Mouse (Mus musculus) heart, adult 2 months (tissue): ENCODE measurements around the gene Morn4. TPM values are rescaled to one million over a fixed set of nuclear protein-coding genes. Genes with fewer than 3 reads are reported as not detected.

Experiments used
- DNase-seq, 2 experiments: peaks; one replicate each; pipeline ENCODE4 v3.0.0; 2021
- H3K27ac ChIP-seq: fragments of 200-600 bp; 2 replicates; pipeline ENCODE4 v1.8.1; 2022
- H3K27me3 ChIP-seq: fragments of 200-500 bp; 2 replicates; pipeline ENCODE4 v1.6.1; 2012; ENCODE audit warnings: mild to moderate bottlenecking, low read length, inconsistent platforms, mixed read lengths; ENCODE audit not compliant: control insufficient read depth, insufficient read depth
- H3K36me3 ChIP-seq: fragments of 200-500 bp; 2 replicates; pipeline ENCODE4 v1.6.1; 2012; ENCODE audit warnings: low read length, inconsistent platforms; ENCODE audit not compliant: control insufficient read depth, insufficient read depth
- H3K4me1 ChIP-seq: fragments of 200-500 bp; 2 replicates; pipeline ENCODE4 v1.6.1; 2011; ENCODE audit warnings: low read length; ENCODE audit not compliant: control insufficient read depth, insufficient read depth
- H3K4me3 ChIP-seq: fragments of 200-600 bp; 2 replicates; pipeline ENCODE4 v1.8.1; 2022
- H3K79me2 ChIP-seq: fragments of 200-500 bp; replicated peaks from 2 replicates; pipeline ENCODE4 v1.6.1; 2012; ENCODE audit warnings: mild to moderate bottlenecking, inconsistent platforms, low read length, moderate library complexity, mixed read lengths; ENCODE audit not compliant: control insufficient read depth, insufficient read depth
- H3K9ac ChIP-seq: fragments of 200-500 bp; 2 replicates; pipeline ENCODE4 v1.6.1; 2012; ENCODE audit warnings: low read depth, mild to moderate bottlenecking, control low read depth, inconsistent platforms, low read length, mixed read lengths
- CTCF ChIP-seq: fragments of 200-600 bp; IDR thresholded peaks from 2 replicates; pipeline ENCODE4 v1.8.1; 2022; ENCODE audit warnings: antibody characterized with exemption, mild to moderate bottlenecking, moderate library complexity
- EP300 ChIP-seq: fragments of 200-500 bp; IDR thresholded peaks from 2 replicates; pipeline ENCODE4 v1.6.1; 2011; ENCODE audit warnings: low read depth, low read length, control low read depth; ENCODE audit not compliant: insufficient read depth
- POLR2A ChIP-seq: fragments of 200-500 bp; IDR thresholded peaks from 2 replicates; pipeline ENCODE4 v1.6.1; 2011; ENCODE audit warnings: mild to moderate bottlenecking, low read depth, low read length, control low read depth; ENCODE audit not compliant: insufficient read depth
- WGBS: fragments of 180-500 bp; shearing (Covaris S2); methylation state at CpG from one replicate; pipeline ENCODE4 v1.1.7; 2018; 5-methylcytosine and 5-hydroxymethylcytosine counted together
- intact Hi-C: fragments of 180-260 bp; cut with DNase I; formaldehyde crosslinking; loops from one replicate; pipeline ENCODE4 v1.15.1; 2025
- polyA plus RNA-seq: library from polyadenylated mRNA; depleted of rRNA; stranded (reverse); fragments of >200 nt; gene quantifications from 2 replicates; pipeline ENCODE4 v1.2.3, GENCODE M21; 2012
- total RNA-seq, 2 experiments: library from RNA; stranded (reverse); gene quantifications; 2 replicates each; pipeline ENCODE4 v1.2.3; 2021

The Morn4 gene
- total and polyA plus RNA-seq, 3 experiments = 2.3 to 5.0 (median 2.5) TPM

DNA sequence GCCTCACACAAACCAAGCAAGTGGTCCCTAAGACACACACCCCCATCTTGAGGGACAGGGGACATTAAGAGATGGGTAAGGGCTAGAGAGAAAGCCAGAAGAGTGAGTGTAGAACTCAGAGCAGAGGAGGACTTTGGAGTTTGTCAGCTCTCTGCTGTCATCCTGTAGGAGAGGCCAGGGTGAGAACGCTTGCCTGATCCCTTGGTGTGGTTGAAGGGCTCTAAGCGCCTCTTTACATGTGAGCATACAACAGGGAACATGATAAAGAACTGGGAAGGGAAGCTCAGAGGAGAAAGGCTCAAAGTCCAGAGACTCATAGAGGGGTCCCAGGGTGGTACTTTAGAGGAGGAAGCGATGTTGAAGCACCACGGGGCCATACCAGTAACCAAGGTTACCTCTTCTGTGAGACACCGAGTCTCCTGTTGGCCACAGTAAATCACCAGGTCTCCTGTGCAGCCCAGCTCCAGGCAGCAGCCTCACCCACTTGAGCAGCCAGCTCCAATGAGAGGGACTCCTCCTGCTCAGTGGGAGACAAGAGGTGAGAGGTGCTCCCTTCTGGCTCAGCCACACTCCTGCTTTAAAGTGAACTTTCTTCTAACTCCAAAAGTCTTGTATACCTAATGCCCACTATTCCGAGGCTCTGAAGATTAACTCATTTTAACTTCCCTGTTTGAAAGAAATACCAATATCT is 29.3 kb downstream of the Morn4 start:
- intact Hi-C loops = no loop called here
- Histone ChIP-seq H3K36me3 (no peaks in the 10 kb centered on the region), H3K9ac (no peak overlapping the region), H3K4me3 (no peak overlapping the region), H3K27me3 (no peaks in the 10 kb centered on the region), H3K4me1 (no peaks in the 10 kb centered on the region), H3K27ac (no peak overlapping the region; the same call in 1 of the 2 replicates), H3K79me2 (no peaks in the 10 kb centered on the region)
- WGBS = 77% methylated on average over 6 of the region's 6 CpGs
- TF ChIP-seq POLR2A = no peak
- no peak for TF ChIP-seq CTCF
- TF ChIP-seq EP300 = no peak
- DNase-seq = no peak

DNA sequence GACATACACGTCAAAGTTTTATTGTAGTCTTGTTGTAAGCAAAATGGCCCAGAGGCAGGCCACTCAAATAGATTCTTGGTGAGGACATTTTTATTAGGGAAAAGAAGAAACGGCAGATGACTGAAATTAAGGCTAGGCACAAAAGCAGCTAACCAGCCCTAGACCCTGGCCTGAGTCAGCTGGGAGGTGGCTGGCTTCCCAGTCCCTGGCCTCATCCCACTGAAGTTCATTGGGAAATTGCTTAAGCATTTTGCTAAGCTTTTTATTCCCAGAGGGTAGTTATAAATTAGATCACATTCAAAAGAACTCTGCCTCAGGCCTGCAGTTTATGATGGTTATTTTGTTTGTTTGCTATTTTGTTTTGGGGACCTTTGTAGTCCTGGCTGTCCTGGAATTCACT is 30.3 kb downstream of the Morn4 start:
- H3K4me1 ChIP-seq = no peaks in the 10 kb centered on the region
- 80% methylated on average over 2 of the region's 2 CpGs for WGBS
- TF ChIP-seq CTCF (no peak), EP300 (no peak), POLR2A (no peak)
- DNase-seq = peak; percentile 75
- intact Hi-C loops = no loop called here
- no peak overlapping the region for H3K4me3 ChIP-seq
- peak overlapping the region; percentile 12; the same call in 1 of the 2 replicates for H3K27ac ChIP-seq
- no peaks in the 10 kb centered on the region for H3K27me3 ChIP-seq
- H3K9ac ChIP-seq = no peak overlapping the region
- H3K36me3 ChIP-seq = no peaks in the 10 kb centered on the region
- H3K79me2 ChIP-seq = no peaks in the 10 kb centered on the region

DNA sequence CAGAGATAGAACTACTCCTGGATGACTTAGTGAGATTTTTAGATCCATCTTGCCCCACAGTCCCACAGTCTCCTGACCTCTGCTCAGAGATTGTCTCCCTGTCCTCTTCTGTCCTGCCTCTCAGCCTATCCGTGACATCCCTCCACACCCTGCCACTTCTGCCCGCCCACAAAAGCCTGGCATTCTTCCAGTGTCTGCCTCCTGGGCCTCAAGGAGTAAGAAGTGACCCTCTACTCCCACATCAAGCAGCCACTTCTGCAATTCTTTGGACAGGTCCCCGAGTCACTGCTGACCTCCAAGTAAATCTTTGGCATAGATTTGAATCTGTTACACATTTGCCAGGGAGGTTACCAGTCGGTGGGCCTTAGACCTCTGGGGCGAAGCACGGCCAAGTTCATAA is 31.9 kb downstream of the Morn4 start:
- TF ChIP-seq POLR2A = no peak
- TF ChIP-seq EP300 = no peak
- no peak for TF ChIP-seq CTCF
- Histone ChIP-seq H3K79me2 (no peaks in the 10 kb centered on the region), H3K36me3 (no peaks in the 10 kb centered on the region), H3K4me3 (no peak overlapping the region), H3K9ac (no peak overlapping the region), H3K27ac (no peak overlapping the region), H3K27me3 (no peaks in the 10 kb centered on the region), H3K4me1 (no peaks in the 10 kb centered on the region)
- DNase-seq = no peak
- intact Hi-C loops = no loop called here
- WGBS = 64% methylated on average over 6 of the region's 6 CpGs

- H3K9ac ChIP-seq = no peak within 1 kb of the TSS
- intact Hi-C loops = no loop called here
- no peaks in the 10 kb centered on the region for H3K79me2 ChIP-seq
- no peak within 1 kb of the TSS for H3K4me3 ChIP-seq
- no peaks in the 10 kb centered on the region for H3K27me3 ChIP-seq
- no peaks in the 10 kb centered on the region for H3K36me3 ChIP-seq
- no peak for TF ChIP-seq EP300
- no peak for TF ChIP-seq POLR2A
- no peak for TF ChIP-seq CTCF
- no peak for DNase-seq
- H3K4me1 ChIP-seq = no peaks in the 10 kb centered on the region
- H3K27ac ChIP-seq = no peak within 1 kb of the TSS
- 78% methylated on average over 4 of the region's 4 CpGs for WGBS
Measured at GRCm38 (mm10) chr19:42051948-42052347, 34.2 kb downstream of the Morn4 start, which contains the start of gene 4933411K16Rik. TSS of gene 4933411K16Rik (plus strand) at chr19:42052248.

- TF ChIP-seq EP300 = no peak
- TF ChIP-seq POLR2A = no peak
- no peak for TF ChIP-seq CTCF
- 79% methylated on average over 3 of the region's 3 CpGs for WGBS
Measured at GRCm38 (mm10) chr19:42051351-42051750, 34.8 kb downstream of the Morn4 start.

DNA sequence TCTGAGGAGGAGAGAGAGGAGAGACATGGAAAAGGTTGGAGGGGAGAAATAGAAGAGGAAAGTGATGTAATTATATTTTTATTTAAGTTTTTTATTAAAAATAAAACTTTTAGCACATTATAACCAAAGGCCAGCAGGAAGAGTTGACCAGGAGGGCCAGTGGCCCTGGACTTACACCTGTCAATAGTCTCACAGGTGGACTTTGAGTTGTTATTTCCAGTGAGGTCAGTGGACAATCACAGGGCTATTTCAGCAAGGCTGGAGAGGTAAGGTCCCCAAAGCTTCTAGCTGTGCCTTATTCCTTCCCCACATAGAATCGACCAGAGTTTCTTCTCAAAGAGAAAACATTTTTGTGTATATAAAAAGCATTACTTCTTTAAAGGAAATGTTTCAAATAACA is 35.9 kb downstream of the Morn4 start:
- 76% methylated on average over 1 of the region's 1 CpGs for WGBS
- no peak overlapping the region for H3K4me3 ChIP-seq
- intact Hi-C loops = no loop called here

More at GRCm38 (mm10) chr19:42051351-42051750, 34.8 kb downstream of the Morn4 start:
- Histone ChIP-seq H3K36me3 (no peaks in the 10 kb centered on the region), H3K79me2 (no peaks in the 10 kb centered on the region), H3K9ac (no peak overlapping the region), H3K4me3 (no peak overlapping the region), H3K27ac (no peak overlapping the region), H3K4me1 (no peaks in the 10 kb centered on the region), H3K27me3 (no peaks in the 10 kb centered on the region)
- DNase-seq = no peak
- intact Hi-C loops = no loop called here

More for the DNA sequence above, 35.9 kb downstream of the Morn4 start:
- DNase-seq = no peak
- Histone ChIP-seq H3K36me3 (no peaks in the 10 kb centered on the region), H3K27me3 (no peaks in the 10 kb centered on the region), H3K4me1 (peaks cover 3% of the 10 kb centered on the region; the same call in 1 of the 2 replicates), H3K27ac (no peak overlapping the region), H3K79me2 (no peaks in the 10 kb centered on the region), H3K9ac (no peak overlapping the region)
- TF ChIP-seq EP300 (no peak), POLR2A (no peak), CTCF (no peak)
